Mouse (Mus musculus): ENCODE measurements around the gene Ppp4c. TPM values are rescaled to one million over a fixed set of nuclear protein-coding genes. Genes with fewer than 3 reads are reported as not detected.

The Ppp4c gene
- 278 and 300 TPM in 2 replicates for polyA plus RNA-seq (2014; fragmentation: Nextera tagmentation; extraction: Ambion mirVana)

GRCm38 (mm10) chr7:126791851-126792720, at the start of gene Ppp4c:
Gene Ppp4c (minus strand): TSS chr7:126792496.
- H3K9ac ChIP-seq, result peak within 1 kb of the TSS; percentile 83
- H3K27me3 ChIP-seq (ENCODE audit: insufficient read depth, low read length), result no peaks in the 10 kb centered on the region
- DNase-seq, result peak; percentile 100
- ATAC-seq (ENCODE audit: insufficient read depth), result peak; percentile 95
- no peak for TF ChIP-seq CTCF (IDR thresholded peaks at IDR 0.05; ENCODE audit: low read depth)
- WGBS, result under 1% methylated on average over 75 of the region's 83 CpGs
- peak within 1 kb of the TSS; percentile 85 for H3K4me2 ChIP-seq
- no peaks in the 10 kb centered on the region for H3K9me3 ChIP-seq (ENCODE audit: low read depth, low read length)
- H3K4me3 ChIP-seq (ENCODE audit: low read depth, low read length), result peak within 1 kb of the TSS; percentile 78
- peaks cover 63% of the 10 kb centered on the region for H3K36me3 ChIP-seq (ENCODE audit: insufficient read depth)
- peaks cover 4% of the 10 kb centered on the region; the same call in 1 of the 2 replicates for H3K4me1 ChIP-seq (ENCODE audit: insufficient read depth)
- peak within 1 kb of the TSS; percentile 98 for H3K27ac ChIP-seq (ENCODE audit: low read depth)

- ATAC-seq (ENCODE audit: insufficient read depth) (no peak), DNase-seq (no peak)
- H3K4me2 ChIP-seq, result no peak overlapping the region
- H3K4me1 ChIP-seq (ENCODE audit: insufficient read depth), result no peaks in the 10 kb centered on the region
- H3K4me3 ChIP-seq (ENCODE audit: low read depth, low read length), result no peak overlapping the region
- H3K27ac ChIP-seq (ENCODE audit: low read depth), result no peak overlapping the region
- TF ChIP-seq CTCF (IDR thresholded peaks at IDR 0.05; ENCODE audit: low read depth), result no peak
- no peaks in the 10 kb centered on the region for H3K9me3 ChIP-seq (ENCODE audit: low read depth, low read length)
- WGBS, result 91% methylated on average over 1 of the region's 1 CpGs
- no peaks in the 10 kb centered on the region for H3K36me3 ChIP-seq (ENCODE audit: insufficient read depth)
- no peaks in the 10 kb centered on the region for H3K27me3 ChIP-seq (ENCODE audit: insufficient read depth, low read length)
- no peak overlapping the region for H3K9ac ChIP-seq
Observed at GRCm38 (mm10) chr7:126833294-126833693, 41.0 kb upstream of the Ppp4c start.

DNA sequence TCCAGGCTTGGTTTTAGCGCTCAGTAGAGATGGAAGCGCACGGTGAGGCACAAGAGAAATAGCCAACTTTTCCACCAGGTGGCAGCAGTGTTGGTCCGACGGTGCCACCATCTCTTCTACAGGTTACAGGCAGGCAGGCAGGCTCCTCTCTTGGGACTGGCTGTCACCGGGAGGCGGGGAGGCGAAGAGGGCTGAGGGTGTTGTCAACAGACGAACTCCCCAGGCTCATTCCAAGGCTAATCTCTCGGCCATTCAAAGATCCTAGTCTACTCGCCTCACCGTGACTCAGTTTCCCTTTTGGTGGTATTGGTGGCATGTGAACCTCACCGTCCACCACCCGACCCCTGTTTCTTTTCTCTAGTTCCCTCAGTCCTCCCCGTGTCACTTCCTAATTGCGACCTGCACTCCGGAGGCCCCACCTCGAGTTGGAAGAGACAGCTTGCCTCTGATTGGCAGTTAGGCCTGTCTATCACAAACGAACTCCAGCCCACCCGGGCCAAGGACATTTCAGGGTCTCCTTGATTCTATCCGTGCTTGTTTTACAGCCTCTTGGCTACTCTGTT, 39.8 kb upstream of the Ppp4c start:
- no peak overlapping the region for H3K27ac ChIP-seq (ENCODE audit: low read depth)
- WGBS, result 2% methylated on average over 21 of the region's 21 CpGs
- H3K4me2 ChIP-seq, result peak overlapping the region; percentile 58
- no peak overlapping the region for H3K9ac ChIP-seq
- DNase-seq, result peak; percentile 90
- H3K4me3 ChIP-seq (ENCODE audit: low read depth, low read length), result peak overlapping the region; percentile 29
- no peaks in the 10 kb centered on the region for H3K27me3 ChIP-seq (ENCODE audit: insufficient read depth, low read length)
- peak; percentile 88 for TF ChIP-seq CTCF (IDR thresholded peaks at IDR 0.05; ENCODE audit: low read depth)
- no peaks in the 10 kb centered on the region for H3K9me3 ChIP-seq (ENCODE audit: low read depth, low read length)
- no peaks in the 10 kb centered on the region for H3K36me3 ChIP-seq (ENCODE audit: insufficient read depth)
- no peaks in the 10 kb centered on the region for H3K4me1 ChIP-seq (ENCODE audit: insufficient read depth)
- peak; percentile 80 for ATAC-seq (ENCODE audit: insufficient read depth)

- 58% methylated on average over 5 of the region's 5 CpGs for WGBS
Observed at GRCm38 (mm10) chr7:126831539-126831938, 39.2 kb upstream of the Ppp4c start, which contains the start of gene 4930451I11Rik. Gene 4930451I11Rik (minus strand): TSS chr7:126831639.

DNA sequence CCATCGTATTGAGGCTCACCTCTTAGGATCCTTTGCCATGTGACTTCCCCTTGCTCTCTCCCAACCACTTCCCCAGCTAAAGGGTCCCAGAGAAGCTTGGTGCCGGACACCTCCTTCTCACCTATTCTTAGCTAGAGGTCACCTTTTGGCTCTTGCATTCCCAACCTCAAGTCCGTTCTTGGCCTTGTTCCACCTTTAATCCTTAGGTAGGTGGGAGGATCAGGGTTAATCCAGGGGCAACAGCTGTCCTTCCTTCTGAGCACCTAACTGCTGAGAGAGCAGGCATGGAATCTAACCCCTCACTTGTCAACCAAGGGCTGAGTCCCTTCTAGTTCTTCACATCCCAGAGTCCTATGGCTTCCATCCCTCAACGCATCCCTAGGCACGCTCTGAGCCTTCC, 33.7 kb upstream of the Ppp4c start:
- TF ChIP-seq CTCF (IDR thresholded peaks at IDR 0.05; ENCODE audit: low read depth), result no peak
- WGBS, result 60% methylated on average over 5 of the region's 5 CpGs
- no peaks in the 10 kb centered on the region for H3K4me1 ChIP-seq (ENCODE audit: insufficient read depth)
- ATAC-seq (ENCODE audit: insufficient read depth) (no peak), DNase-seq (no peak)
- H3K9me3 ChIP-seq (ENCODE audit: low read depth, low read length), result no peaks in the 10 kb centered on the region
- H3K27me3 ChIP-seq (ENCODE audit: insufficient read depth, low read length), result peaks cover 22% of the 10 kb centered on the region
- H3K4me3 ChIP-seq (ENCODE audit: low read depth, low read length), result no peak overlapping the region
- no peaks in the 10 kb centered on the region for H3K36me3 ChIP-seq (ENCODE audit: insufficient read depth)
- H3K27ac ChIP-seq (ENCODE audit: low read depth), result no peak overlapping the region
- no peak overlapping the region for H3K4me2 ChIP-seq
- no peak overlapping the region for H3K9ac ChIP-seq

More at GRCm38 (mm10) chr7:126831539-126831938, 39.2 kb upstream of the Ppp4c start, which contains the start of gene 4930451I11Rik:
- ATAC-seq (ENCODE audit: insufficient read depth), result no peak
- peak within 1 kb of the TSS; percentile 58 for H3K4me2 ChIP-seq
- no peaks in the 10 kb centered on the region for H3K4me1 ChIP-seq (ENCODE audit: insufficient read depth)
- H3K4me3 ChIP-seq (ENCODE audit: low read depth, low read length), result peak within 1 kb of the TSS; percentile 29
- no peaks in the 10 kb centered on the region for H3K9me3 ChIP-seq (ENCODE audit: low read depth, low read length)
- TF ChIP-seq CTCF (IDR thresholded peaks at IDR 0.05; ENCODE audit: low read depth), result no peak
- H3K9ac ChIP-seq, result no peak within 1 kb of the TSS
- H3K27ac ChIP-seq (ENCODE audit: low read depth), result no peak within 1 kb of the TSS
- DNase-seq, result no peak
- no peaks in the 10 kb centered on the region for H3K36me3 ChIP-seq (ENCODE audit: insufficient read depth)
- H3K27me3 ChIP-seq (ENCODE audit: insufficient read depth, low read length), result no peaks in the 10 kb centered on the region

GRCm38 (mm10) chr7:126825403-126825802, 33.1 kb upstream of the Ppp4c start:
- peaks cover 22% of the 10 kb centered on the region for H3K27me3 ChIP-seq (ENCODE audit: insufficient read depth, low read length)
- no peak overlapping the region for H3K4me3 ChIP-seq (ENCODE audit: low read depth, low read length)
- H3K9ac ChIP-seq, result no peak overlapping the region
- no peak for ATAC-seq (ENCODE audit: insufficient read depth)
- no peak for TF ChIP-seq CTCF (IDR thresholded peaks at IDR 0.05; ENCODE audit: low read depth)
- WGBS, result 9% methylated on average over 8 of the region's 8 CpGs
- H3K27ac ChIP-seq (ENCODE audit: low read depth), result no peak overlapping the region
- H3K9me3 ChIP-seq (ENCODE audit: low read depth, low read length), result no peaks in the 10 kb centered on the region
- H3K36me3 ChIP-seq (ENCODE audit: insufficient read depth), result no peaks in the 10 kb centered on the region
- no peaks in the 10 kb centered on the region for H3K4me1 ChIP-seq (ENCODE audit: insufficient read depth)
- DNase-seq, result peak; percentile 72
- H3K4me2 ChIP-seq, result no peak overlapping the region

- WGBS, result 10% methylated on average over 10 of the region's 10 CpGs
- no peaks in the 10 kb centered on the region for H3K4me1 ChIP-seq (ENCODE audit: insufficient read depth)
- H3K9ac ChIP-seq, result no peak overlapping the region
- no peak for DNase-seq
- no peak overlapping the region for H3K4me3 ChIP-seq (ENCODE audit: low read depth, low read length)
- H3K27ac ChIP-seq (ENCODE audit: low read depth), result no peak overlapping the region
- no peaks in the 10 kb centered on the region for H3K36me3 ChIP-seq (ENCODE audit: insufficient read depth)
- H3K27me3 ChIP-seq (ENCODE audit: insufficient read depth, low read length), result peaks cover 22% of the 10 kb centered on the region
- H3K9me3 ChIP-seq (ENCODE audit: low read depth, low read length), result no peaks in the 10 kb centered on the region
- TF ChIP-seq CTCF (IDR thresholded peaks at IDR 0.05; ENCODE audit: low read depth), result no peak
- ATAC-seq (ENCODE audit: insufficient read depth), result no peak
- H3K4me2 ChIP-seq, result no peak overlapping the region
Observed at GRCm38 (mm10) chr7:126823940-126824339, 31.6 kb upstream of the Ppp4c start.

All from lung, embryonic 14.5 days (tissue).